Mouse (Mus musculus): ENCODE measurements around the gene Lss. TPM values are rescaled to one million over a fixed set of nuclear protein-coding genes. Genes with fewer than 3 reads are reported as not detected.
A peak's percentile ranks its signal among the peaks of the same experiment; 100 is the strongest.

The Lss gene
- total and polyA plus RNA-seq, 3 experiments: 20.5 to 64.1 (median 46.6) TPM

GRCm38 (mm10) chr10:76496366-76496765 is 35.0 kb upstream of the Lss start:
- peaks cover 90% of the 10 kb centered on the region for H3K36me3 ChIP-seq (replicated peaks)

GRCm38 (mm10) chr10:76497522-76497921 is 33.9 kb upstream of the Lss start:
- TF ChIP-seq GATA1 (IDR thresholded peaks at IDR 0.05; ENCODE audit: borderline replicate concordance, low read length) (no peak), POLR2AphosphoS5 (IDR thresholded peaks at IDR 0.05; ENCODE audit: insufficient replicate concordance, low read depth, low read length) (no peak), TAL1 (conservative IDR thresholded peaks at IDR 0.05; ENCODE audit: low read depth, low read length) (no peak), CTCF (IDR thresholded peaks at IDR 0.05; ENCODE audit: low read depth, low read length) (no peak), GATA2 (IDR thresholded peaks at IDR 0.05; ENCODE audit: borderline replicate concordance, low read depth, low read length) (no peak)
- Histone ChIP-seq H3K9me3 (replicated peaks) (no peaks in the 10 kb centered on the region), H3K4me3 (ENCODE audit: low read depth, low read length) (no peak overlapping the region), H3K36me3 (replicated peaks) (peaks cover 93% of the 10 kb centered on the region), H3K27me3 (ENCODE audit: insufficient read depth, low read length) (no peaks in the 10 kb centered on the region), H3K4me1 (ENCODE audit: insufficient read depth, low read depth, low read length) (peaks cover 43% of the 10 kb centered on the region)
- DNase-seq (ENCODE audit: low spot score) (no peak), ATAC-seq (ENCODE audit: extremely low read depth, insufficient number of reproducible peaks, low FRiP score, poor library complexity, severe bottlenecking) (no peak)

More at GRCm38 (mm10) chr10:76496366-76496765, 35.0 kb upstream of the Lss start:
- Histone ChIP-seq H3K4me3 (ENCODE audit: low read depth, low read length) (no peak overlapping the region; the same call in 1 of the 2 replicates), H3K9me3 (replicated peaks) (no peaks in the 10 kb centered on the region), H3K27me3 (ENCODE audit: insufficient read depth, low read length) (no peaks in the 10 kb centered on the region), H3K4me1 (ENCODE audit: insufficient read depth, low read depth, low read length) (peaks cover 50% of the 10 kb centered on the region)
- DNase-seq (ENCODE audit: low spot score): no peak
- TF ChIP-seq TAL1 (conservative IDR thresholded peaks at IDR 0.05; ENCODE audit: low read depth, low read length) (peak; percentile 43; the same call in 1 of the 2 replicates), GATA1 (IDR thresholded peaks at IDR 0.05; ENCODE audit: borderline replicate concordance, low read length) (no peak)
- ATAC-seq (ENCODE audit: extremely low read depth, insufficient number of reproducible peaks, low FRiP score, poor library complexity, severe bottlenecking): peak; percentile 23; the same call in 1 of the 2 replicates

GRCm38 (mm10) chr10:76504271-76504943 is 27.0 kb upstream of the Lss start:
- Histone ChIP-seq H3K27me3 (ENCODE audit: insufficient read depth, low read length) (no peaks in the 10 kb centered on the region), H3K9me3 (replicated peaks) (no peaks in the 10 kb centered on the region), H3K4me3 (ENCODE audit: low read depth, low read length) (no peak overlapping the region), H3K36me3 (replicated peaks) (peaks cover 93% of the 10 kb centered on the region), H3K4me1 (ENCODE audit: insufficient read depth, low read depth, low read length) (no peaks in the 10 kb centered on the region)
- DNase-seq (ENCODE audit: low spot score): no peak
- no peak for TF ChIP-seq CTCF (IDR thresholded peaks at IDR 0.05; ENCODE audit: low read depth, low read length)
- no peak for TF ChIP-seq GATA1 (IDR thresholded peaks at IDR 0.05; ENCODE audit: borderline replicate concordance, low read length)
- TF ChIP-seq GATA2 (IDR thresholded peaks at IDR 0.05; ENCODE audit: borderline replicate concordance, low read depth, low read length): no peak
- TF ChIP-seq POLR2AphosphoS5 (IDR thresholded peaks at IDR 0.05; ENCODE audit: insufficient replicate concordance, low read depth, low read length): no peak
- no peak for ATAC-seq (ENCODE audit: extremely low read depth, insufficient number of reproducible peaks, low FRiP score, poor library complexity, severe bottlenecking)

GRCm38 (mm10) chr10:76505865-76506264 is 25.5 kb upstream of the Lss start:
- Histone ChIP-seq H3K27me3 (ENCODE audit: insufficient read depth, low read length) (no peaks in the 10 kb centered on the region), H3K4me3 (ENCODE audit: low read depth, low read length) (no peak overlapping the region), H3K9me3 (replicated peaks) (no peaks in the 10 kb centered on the region), H3K4me1 (ENCODE audit: insufficient read depth, low read depth, low read length) (no peaks in the 10 kb centered on the region; the same call in 1 of the 2 replicates), H3K36me3 (replicated peaks) (peaks cover 92% of the 10 kb centered on the region)
- ATAC-seq (ENCODE audit: extremely low read depth, insufficient number of reproducible peaks, low FRiP score, poor library complexity, severe bottlenecking) (no peak), DNase-seq (ENCODE audit: low spot score) (no peak)
- TF ChIP-seq CTCF (IDR thresholded peaks at IDR 0.05; ENCODE audit: low read depth, low read length) (no peak), POLR2AphosphoS5 (IDR thresholded peaks at IDR 0.05; ENCODE audit: insufficient replicate concordance, low read depth, low read length) (no peak), GATA2 (IDR thresholded peaks at IDR 0.05; ENCODE audit: borderline replicate concordance, low read depth, low read length) (no peak), TAL1 (conservative IDR thresholded peaks at IDR 0.05; ENCODE audit: low read depth, low read length) (no peak), GATA1 (IDR thresholded peaks at IDR 0.05; ENCODE audit: borderline replicate concordance, low read length) (no peak)

- Histone ChIP-seq H3K27me3 (ENCODE audit: insufficient read depth, low read length) (no peaks in the 10 kb centered on the region), H3K4me1 (ENCODE audit: insufficient read depth, low read depth, low read length) (peaks cover 14% of the 10 kb centered on the region), H3K36me3 (replicated peaks) (peaks cover 80% of the 10 kb centered on the region), H3K9me3 (replicated peaks) (no peaks in the 10 kb centered on the region), H3K4me3 (ENCODE audit: low read depth, low read length) (no peak overlapping the region)
- ATAC-seq (ENCODE audit: extremely low read depth, insufficient number of reproducible peaks, low FRiP score, poor library complexity, severe bottlenecking) (peak; percentile 86), DNase-seq (ENCODE audit: low spot score) (peak; percentile 63)
- TF ChIP-seq CTCF (IDR thresholded peaks at IDR 0.05; ENCODE audit: low read depth, low read length) (peak; percentile 90), GATA1 (IDR thresholded peaks at IDR 0.05; ENCODE audit: borderline replicate concordance, low read length) (no peak)
These were observed 18.3 kb upstream of the Lss start for GRCm38 (mm10) chr10:76512965-76513583.

GRCm38 (mm10) chr10:76530922-76531321 is 466 bp upstream of the Lss start:
- Histone ChIP-seq H3K4me3 (ENCODE audit: low read depth, low read length) (peak overlapping the region; percentile 95), H3K9me3 (replicated peaks) (no peaks in the 10 kb centered on the region), H3K4me1 (ENCODE audit: insufficient read depth, low read depth, low read length) (peaks cover 46% of the 10 kb centered on the region), H3K27me3 (ENCODE audit: insufficient read depth, low read length) (peaks cover 8% of the 10 kb centered on the region), H3K36me3 (replicated peaks) (peaks cover 36% of the 10 kb centered on the region)
- DNase-seq (ENCODE audit: low spot score): peak; percentile 9
- TF ChIP-seq GATA1 (IDR thresholded peaks at IDR 0.05; ENCODE audit: borderline replicate concordance, low read length): no peak
- ATAC-seq (ENCODE audit: extremely low read depth, insufficient number of reproducible peaks, low FRiP score, poor library complexity, severe bottlenecking): no peak

All from G1E (cell line).